Mouse (Mus musculus) liver, embryonic 13.5 days (tissue): Measurements from ENCODE around the gene Snai3. TPM values are rescaled to one million over a fixed set of nuclear protein-coding genes. Genes with fewer than 3 reads are reported as not detected.

ENCODE experiments used
- microRNA-seq: library from miRNA; unstranded; fragments of <30 nt; microRNA quantifications from one replicate; pipeline ENCODE4, GENCODE M21; 2016
- polyA plus RNA-seq: library from polyadenylated mRNA; unstranded; fragments of >200 nt; fragmentation: Nextera tagmentation; extraction: Ambion mirVana; gene quantifications from 2 replicates; pipeline ENCODE4 v1.2.1, GENCODE M21; 2015

Gene Snai3
- polyA plus RNA-seq, 1 experiment from 2014 or later = 0.31 TPM

Small RNA genes within 50 kb of the gene (microRNA-seq; reads per million reads assigned to microRNA genes)
- gene Gm24366 = not detected

Other genes with a start within 250 kb of the Snai3 start
- 10.0 and 11.7 TPM in 2 replicates for gene Zfpm1, start 178.6 kb downstream of the Snai3 start, polyA plus RNA-seq
- gene Trhr2, start 100.0 kb downstream of the Snai3 start, polyA plus RNA-seq = not detected in 2 replicates
- gene Zc3h18, start 84.1 kb downstream of the Snai3 start, polyA plus RNA-seq = 30.2 and 35.0 TPM in 2 replicates
- not detected in 2 replicates for gene Il17c, start 38.7 kb downstream of the Snai3 start, polyA plus RNA-seq
- gene Cyba, start 27.8 kb downstream of the Snai3 start, polyA plus RNA-seq = 133 and 153 TPM in 2 replicates
- 23.7 and 26.0 TPM in 2 replicates for gene Mvd, start 17.3 kb downstream of the Snai3 start, polyA plus RNA-seq
- gene Rnf166, start 15.3 kb upstream of the Snai3 start, polyA plus RNA-seq = 12.2 and 13.7 TPM in 2 replicates
- gene Ctu2, start 15.4 kb upstream of the Snai3 start, polyA plus RNA-seq = 26.7 and 29.3 TPM in 2 replicates
- 13.9 and 14.2 TPM in 2 replicates for gene Piezo1, start 90.6 kb upstream of the Snai3 start, polyA plus RNA-seq
- 60.6 and 64.3 TPM in 2 replicates for gene Cdt1, start 107.3 kb upstream of the Snai3 start, polyA plus RNA-seq
- 198 and 218 TPM in 2 replicates for gene Aprt, start 116.2 kb upstream of the Snai3 start, polyA plus RNA-seq
- gene Galns, start 150.7 kb upstream of the Snai3 start, polyA plus RNA-seq = 4.0 and 4.4 TPM in 2 replicates
- gene Trappc2l, start 150.9 kb upstream of the Snai3 start, polyA plus RNA-seq = 23.2 and 26.7 TPM in 2 replicates
- not detected in 2 replicates for gene Pabpn1l, start 162.0 kb upstream of the Snai3 start, polyA plus RNA-seq
- 4.5 and 5.7 TPM in 2 replicates for gene Cbfa2t3, start 238.4 kb upstream of the Snai3 start, polyA plus RNA-seq